Mouse (Mus musculus): ENCODE measurements around the gene Tysnd1.

- TF ChIP-seq CTCF (IDR thresholded peaks at IDR 0.05; ENCODE audit: control insufficient read depth, insufficient read depth, insufficient read length) (no peak), MYOG (IDR thresholded peaks at IDR 0.05; ENCODE audit: control insufficient read depth, extremely low read depth, insufficient read length) (no peak)
Measured at GRCm38 (mm10) chr10:61741306-61741705, 46.0 kb downstream of the Tysnd1 start.
